Mouse (Mus musculus) limb, embryonic 14.5 days (tissue): ENCODE data around the gene Mfsd4b5. TPM values are rescaled to one million over a fixed set of nuclear protein-coding genes. Genes with fewer than 3 reads are reported as not detected.
"Not testable (repeated sequence)": the region's sequence is repeated elsewhere in the genome, so short reads cannot be mapped to it uniquely, and the experiment has no call there.

Source experiments
- ATAC-seq: fragments of 200-750 bp; cut with Nextera tagmentation; 2 replicates; pipeline ENCODE4 v1.8.0; 2017; ENCODE audit warnings: low read depth, moderate number of reproducible peaks, moderate TSS enrichment; ENCODE audit not compliant: low FRiP score
- DNase-seq: peaks from one replicate; pipeline ENCODE4 v3.0.0-alpha.2; 2015; ENCODE audit warnings: low spot score
- H3K27ac ChIP-seq: fragments of 300-500 bp; sonication (generic); replicated peaks from 2 replicates; pipeline ENCODE4 v1.5.1; 2014; ENCODE audit warnings: low read depth, mild to moderate bottlenecking, low read length, moderate library complexity, mixed read lengths
- H3K27me3 ChIP-seq: fragments of 300-500 bp; sonication (generic); 2 replicates; pipeline ENCODE4 v1.6.1; 2014; ENCODE audit warnings: low read length, mixed read lengths; ENCODE audit not compliant: control insufficient read depth, insufficient read depth
- H3K36me3 ChIP-seq: fragments of 300-500 bp; sonication (generic); 2 replicates; pipeline ENCODE4 v1.6.1; 2014; ENCODE audit warnings: mild to moderate bottlenecking, low read length, moderate library complexity, mixed read lengths; ENCODE audit not compliant: control insufficient read depth, insufficient read depth
- H3K4me1 ChIP-seq: fragments of 300-500 bp; sonication (generic); 2 replicates; pipeline ENCODE4 v1.6.1; 2014; ENCODE audit warnings: antibody characterized with exemption, low read length, mixed read lengths; ENCODE audit not compliant: control insufficient read depth, insufficient read depth
- H3K4me2 ChIP-seq: fragments of 300-500 bp; sonication (generic); replicated peaks from 2 replicates; pipeline ENCODE4 v1.6.1; 2014; ENCODE audit warnings: low read depth, mild to moderate bottlenecking, low read length, moderate library complexity; ENCODE audit not compliant: severe bottlenecking
- H3K4me3 ChIP-seq: fragments of 300-500 bp; sonication (generic); replicated peaks from 2 replicates; pipeline ENCODE4 v1.5.1; 2014; ENCODE audit warnings: low read length
- H3K9ac ChIP-seq: fragments of 300-500 bp; sonication (generic); 2 replicates; pipeline ENCODE4 v1.6.1; 2014; ENCODE audit warnings: mild to moderate bottlenecking, low read depth, low read length, moderate library complexity; ENCODE audit not compliant: severe bottlenecking
- H3K9me3 ChIP-seq: fragments of 300-500 bp; sonication (generic); 2 replicates; pipeline ENCODE4 v1.6.1; 2016; ENCODE audit warnings: low read length; ENCODE audit not compliant: control insufficient read depth
- POLR2A ChIP-seq: fragments of 200-500 bp; IDR thresholded peaks from 2 replicates; pipeline ENCODE4 v1.8.0; 2012; ENCODE audit warnings: inconsistent platforms, mild to moderate bottlenecking, moderate library complexity, borderline replicate concordance; ENCODE audit not compliant: insufficient read depth, insufficient read length; ENCODE audit errors: extremely low read depth
- WGBS: fragments of 180-500 bp; shearing (Covaris S2); extraction: QIAGEN DNeasy Blood & Tissue Kit; methylation state at CpG from one replicate; pipeline ENCODE4 v1.1.7; 2014; 5-methylcytosine and 5-hydroxymethylcytosine counted together
- polyA plus RNA-seq, 2 experiments: library from polyadenylated mRNA; depleted of rRNA in 1 of 2; stranded (reverse) in 1 of 2; unstranded in 1 of 2; fragments of >200 nt; fragmentation: Nextera tagmentation in 1 of 2; extraction: Ambion mirVana in 1 of 2; gene quantifications; 2 replicates each; pipeline versions ENCODE4 v1.2.1 to v1.2.3; 2012 to 2014

The Mfsd4b5 gene
- polyA plus RNA-seq, 2 experiments: 0.09 to 0.11 TPM

- no peak for TF ChIP-seq POLR2A
- H3K27me3 ChIP-seq: peaks cover 15% of the 10 kb centered on the region
- peak within 1 kb of the TSS; percentile 43 for H3K4me3 ChIP-seq
- H3K4me2 ChIP-seq: peak within 1 kb of the TSS; percentile 89
- peaks cover 9% of the 10 kb centered on the region; the same call in 1 of the 2 replicates for H3K4me1 ChIP-seq
- no peaks in the 10 kb centered on the region for H3K9me3 ChIP-seq
- WGBS: under 1% methylated on average over 31 of the region's 41 CpGs
- peak within 1 kb of the TSS; percentile 52 for H3K9ac ChIP-seq
- no peak for ATAC-seq
- no peak for DNase-seq
- H3K36me3 ChIP-seq: no peaks in the 10 kb centered on the region
- no peak within 1 kb of the TSS for H3K27ac ChIP-seq
These were observed 59.8 kb downstream of the Mfsd4b5 start, which contains the start of gene Mfsd4b2 for GRCm38 (mm10) chr10:39926616-39927139. Gene Mfsd4b2 (minus strand): TSS chr10:39926923.

GRCm38 (mm10) chr10:39924556-39924955 lies 61.9 kb downstream of the Mfsd4b5 start:
- 67% methylated on average over 8 of the region's 8 CpGs for WGBS
- H3K27me3 ChIP-seq: peaks cover 15% of the 10 kb centered on the region
- DNase-seq, ATAC-seq, H3K9me3 ChIP-seq, H3K4me3 ChIP-seq, H3K4me2 ChIP-seq, H3K4me1 ChIP-seq, H3K36me3 ChIP-seq, H3K27ac ChIP-seq, H3K9ac ChIP-seq: not testable (repeated sequence)

GRCm38 (mm10) chr10:39912616-39913015 lies 73.8 kb downstream of the Mfsd4b5 start:
- Histone ChIP-seq H3K36me3 (no peaks in the 10 kb centered on the region), H3K4me1 (no peaks in the 10 kb centered on the region), H3K27ac (no peak overlapping the region), H3K9ac (no peak overlapping the region), H3K4me2 (no peak overlapping the region), H3K9me3 (no peaks in the 10 kb centered on the region), H3K4me3 (no peak overlapping the region), H3K27me3 (no peaks in the 10 kb centered on the region)
- DNase-seq (no peak), ATAC-seq (no peak)
- TF ChIP-seq POLR2A: no peak

GRCm38 (mm10) chr10:39908768-39909441 lies 77.5 kb downstream of the Mfsd4b5 start:
- no peak overlapping the region for H3K4me2 ChIP-seq
- no peaks in the 10 kb centered on the region for H3K4me1 ChIP-seq

More at GRCm38 (mm10) chr10:39908768-39909441, 77.5 kb downstream of the Mfsd4b5 start:
- 72% methylated on average over 13 of the region's 13 CpGs for WGBS
- H3K27ac ChIP-seq: no peak overlapping the region
- no peak for TF ChIP-seq POLR2A
- DNase-seq (no peak), ATAC-seq (no peak)
- H3K9me3 ChIP-seq: no peaks in the 10 kb centered on the region
- H3K9ac ChIP-seq: no peak overlapping the region
- H3K4me3 ChIP-seq: no peak overlapping the region
- H3K36me3 ChIP-seq: no peaks in the 10 kb centered on the region
- no peaks in the 10 kb centered on the region for H3K27me3 ChIP-seq

Other genes with a start within 250 kb of the Mfsd4b5 start
- 14.7 and 16.6 TPM in 2 replicates for gene Mfsd4b4, start 87.4 kb downstream of the Mfsd4b5 start, polyA plus RNA-seq (2012; rRNA removed)
- gene Mfsd4b4, start 87.4 kb downstream of the Mfsd4b5 start, polyA plus RNA-seq (2014; fragmentation: Nextera tagmentation; extraction: Ambion mirVana): 5.7 and 6.0 TPM in 2 replicates
- gene Mfsd4b2, start 59.7 kb downstream of the Mfsd4b5 start, polyA plus RNA-seq (2012; rRNA removed): 0.03 and 0.08 TPM in 2 replicates
- not detected in 2 replicates for gene Mfsd4b2, start 59.7 kb downstream of the Mfsd4b5 start, polyA plus RNA-seq (2014; fragmentation: Nextera tagmentation; extraction: Ambion mirVana)
- 0.44 and 0.56 TPM in 2 replicates for gene Mfsd4b3, start 26.5 kb downstream of the Mfsd4b5 start, polyA plus RNA-seq (2012; rRNA removed)
- gene Mfsd4b3, start 26.5 kb downstream of the Mfsd4b5 start, polyA plus RNA-seq (2014; fragmentation: Nextera tagmentation; extraction: Ambion mirVana): 0.26 and 0.48 TPM in 2 replicates
- 0.16 and 0.20 TPM in 2 replicates for gene Mfsd4b1, start 38.6 kb upstream of the Mfsd4b5 start, polyA plus RNA-seq (2012; rRNA removed)
- gene Mfsd4b1, start 38.6 kb upstream of the Mfsd4b5 start, polyA plus RNA-seq (2014; fragmentation: Nextera tagmentation; extraction: Ambion mirVana): 0.15 and 0.17 TPM in 2 replicates
- 5.6 and 7.8 TPM in 2 replicates for gene Slc16a10, start 155.6 kb upstream of the Mfsd4b5 start, polyA plus RNA-seq (2012; rRNA removed)
- gene Slc16a10, start 155.6 kb upstream of the Mfsd4b5 start, polyA plus RNA-seq (2014; fragmentation: Nextera tagmentation; extraction: Ambion mirVana): 8.7 and 9.6 TPM in 2 replicates